Mouse (Mus musculus) hindbrain, embryonic 11.5 days (tissue): ENCODE measurements around the gene Ywhae. TPM values are rescaled to one million over a fixed set of nuclear protein-coding genes. Genes with fewer than 3 reads are reported as not detected.

Experiments used
- ATAC-seq: fragments of 200-750 bp; cut with Nextera tagmentation; 2 replicates; pipeline ENCODE4 v1.8.0; 2017; ENCODE audit warnings: mild to moderate bottlenecking, moderate TSS enrichment, moderate library complexity; ENCODE audit not compliant: low FRiP score
- DNase-seq: peaks from one replicate; pipeline ENCODE4 v3.0.0-alpha.2; 2015; ENCODE audit warnings: low spot score
- H3K27ac ChIP-seq: fragments of 300-500 bp; sonication (generic); 2 replicates; pipeline ENCODE4 v1.5.1; 2014; ENCODE audit warnings: mild to moderate bottlenecking, low read depth, low read length
- H3K27me3 ChIP-seq: fragments of 300-500 bp; sonication (generic); 2 replicates; pipeline ENCODE4 v1.6.1; 2014; ENCODE audit warnings: mild to moderate bottlenecking, low read length, moderate library complexity, mixed read lengths; ENCODE audit not compliant: control insufficient read depth, insufficient read depth
- H3K36me3 ChIP-seq: fragments of 300-500 bp; sonication (generic); 2 replicates; pipeline ENCODE4 v1.6.1; 2014; ENCODE audit warnings: mild to moderate bottlenecking, low read length, moderate library complexity, mixed read lengths; ENCODE audit not compliant: control insufficient read depth, insufficient read depth
- H3K4me1 ChIP-seq: fragments of 300-500 bp; sonication (generic); replicated peaks from 2 replicates; pipeline ENCODE4 v1.6.1; 2014; ENCODE audit warnings: low read length, mixed read lengths; ENCODE audit not compliant: control insufficient read depth, insufficient read depth
- H3K4me2 ChIP-seq: fragments of 300-500 bp; sonication (generic); replicated peaks from 2 replicates; pipeline ENCODE4 v1.6.1; 2014; ENCODE audit warnings: mild to moderate bottlenecking, low read depth, low read length
- H3K4me3 ChIP-seq: fragments of 300-500 bp; sonication (generic); 2 replicates; pipeline ENCODE4 v1.5.1; 2014; ENCODE audit warnings: low read depth, low read length
- H3K9ac ChIP-seq: fragments of 300-500 bp; sonication (generic); 2 replicates; pipeline ENCODE4 v1.6.1; 2014; ENCODE audit warnings: low read depth, low read length
- H3K9me3 ChIP-seq: fragments of 300-500 bp; sonication (generic); 2 replicates; pipeline ENCODE4 v1.6.1; 2016; ENCODE audit warnings: low read length; ENCODE audit not compliant: control insufficient read depth
- WGBS: fragments of 180-500 bp; shearing (Covaris S2); extraction: QIAGEN DNeasy Blood & Tissue Kit; methylation state at CpG from one replicate; pipeline ENCODE4 v1.1.7; 2014; 5-methylcytosine and 5-hydroxymethylcytosine counted together
- polyA plus RNA-seq: library from polyadenylated mRNA; unstranded; fragments of >200 nt; fragmentation: Nextera tagmentation; extraction: Ambion mirVana; gene quantifications from 2 replicates; pipeline ENCODE4 v1.2.1, GENCODE M21; 2014

The Ywhae gene
- polyA plus RNA-seq, 1 experiment from 2014 or later, result 1,626 TPM

DNA sequence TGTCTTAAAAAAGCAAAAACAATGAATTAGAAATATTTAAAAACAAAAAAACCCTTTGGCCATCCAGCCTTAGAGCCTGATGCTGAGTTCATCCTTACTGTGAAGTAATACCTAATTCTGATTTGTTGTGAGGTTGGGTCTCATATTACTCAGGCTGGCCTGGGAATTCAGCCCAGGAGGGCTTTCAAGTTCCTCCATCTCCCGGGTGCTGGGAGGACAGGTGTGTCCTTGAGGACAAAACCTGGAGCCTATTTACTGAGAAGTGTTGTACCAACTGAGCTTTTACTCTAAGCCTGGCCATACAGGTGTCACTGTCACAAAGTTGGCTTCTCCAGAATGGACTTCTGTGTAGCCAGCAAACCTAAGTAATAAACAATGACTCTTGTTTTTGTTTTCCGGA lies 34.3 kb downstream of the Ywhae start:
- H3K4me2 ChIP-seq, result no peak overlapping the region
- H3K4me1 ChIP-seq, result no peaks in the 10 kb centered on the region
- no peaks in the 10 kb centered on the region for H3K27me3 ChIP-seq
- H3K36me3 ChIP-seq, result 0 out of 2 replicates have a peak, but pooled peaks cover 2% of the 10 kb centered on the region
- no peak for ATAC-seq
- DNase-seq, result no peak
- H3K9me3 ChIP-seq, result no peaks in the 10 kb centered on the region
- H3K27ac ChIP-seq, result no peak overlapping the region
- WGBS, result 81% methylated on average over 2 of the region's 2 CpGs
- H3K4me3 ChIP-seq, result no peak overlapping the region
- H3K9ac ChIP-seq, result no peak overlapping the region

DNA sequence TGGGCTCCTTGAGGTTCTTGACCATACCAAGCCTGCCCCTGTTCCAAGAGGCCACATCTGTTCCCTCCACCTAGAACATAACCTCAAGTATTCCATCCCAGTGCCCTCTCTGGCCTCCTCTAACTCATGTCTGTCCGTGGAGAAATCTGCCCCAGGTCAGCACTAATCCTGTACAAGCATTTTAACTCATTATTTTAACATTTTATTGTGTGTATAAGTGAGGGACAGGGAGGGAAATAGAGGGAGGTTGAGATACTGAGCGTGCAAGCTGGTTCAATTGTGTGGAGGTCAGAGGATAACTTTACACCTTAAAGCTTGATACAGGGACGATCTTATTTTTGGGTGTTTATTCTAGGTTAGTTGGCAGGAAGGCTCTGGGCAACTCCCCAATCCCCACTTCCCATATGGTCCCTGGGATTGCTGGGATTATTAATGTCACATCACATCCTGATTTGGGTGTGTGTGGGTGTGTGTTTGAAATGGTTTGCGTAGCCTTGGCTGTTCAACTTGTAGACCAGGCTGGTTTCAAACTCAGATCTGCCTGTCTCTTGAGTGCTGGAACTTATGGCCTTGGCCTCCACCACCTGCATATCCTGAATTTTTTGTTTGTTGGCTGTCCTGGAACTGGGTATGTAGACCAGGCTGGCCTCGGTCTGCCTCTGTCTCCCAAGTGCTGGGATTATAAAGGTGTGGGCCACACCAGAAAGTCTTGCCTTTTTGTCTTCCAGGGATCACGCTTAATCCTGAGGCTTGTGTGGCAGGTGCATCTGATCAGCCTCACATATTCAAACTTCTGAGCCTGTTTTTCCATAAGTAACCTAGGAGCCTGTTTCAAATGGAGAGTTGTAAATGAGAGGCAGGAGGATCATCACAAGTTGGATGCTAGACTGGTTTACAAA lies 35.7 kb downstream of the Ywhae start:
- Histone ChIP-seq H3K27me3 (no peaks in the 10 kb centered on the region), H3K36me3 (0 out of 2 replicates have a peak, but pooled peaks cover 2% of the 10 kb centered on the region), H3K27ac (no peak overlapping the region), H3K4me3 (no peak overlapping the region), H3K9ac (no peak overlapping the region), H3K4me2 (no peak overlapping the region), H3K9me3 (no peaks in the 10 kb centered on the region), H3K4me1 (no peaks in the 10 kb centered on the region)
- ATAC-seq (no peak), DNase-seq (no peak)
- 63% methylated on average over 6 of the region's 6 CpGs for WGBS

DNA sequence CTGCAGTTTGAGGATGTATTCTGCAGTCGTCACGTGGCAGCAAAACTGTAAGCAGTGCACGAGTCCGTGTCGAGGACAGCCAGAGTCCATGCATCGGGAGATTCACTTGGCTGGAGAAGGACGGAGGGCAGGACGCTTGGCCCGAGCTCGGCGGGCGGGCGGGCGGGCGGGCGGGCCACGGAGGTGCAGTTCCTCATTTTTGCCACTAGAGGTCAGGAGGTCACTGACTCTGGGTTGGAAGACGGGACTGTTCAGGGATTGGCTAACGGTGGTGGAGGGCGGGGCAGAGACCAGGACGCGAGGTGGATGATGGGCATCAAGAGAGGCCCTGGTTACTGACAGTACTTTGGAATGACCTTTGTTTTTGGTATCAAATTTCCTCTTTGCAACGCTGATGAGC lies 36.5 kb downstream of the Ywhae start:
- H3K9me3 ChIP-seq, result no peaks in the 10 kb centered on the region
- no peaks in the 10 kb centered on the region for H3K4me1 ChIP-seq
- H3K27me3 ChIP-seq, result no peaks in the 10 kb centered on the region
- no peak overlapping the region for H3K4me2 ChIP-seq
- H3K9ac ChIP-seq, result no peak overlapping the region
- H3K4me3 ChIP-seq, result no peak overlapping the region
- peak; percentile 89 for DNase-seq
- H3K36me3 ChIP-seq, result 0 out of 2 replicates have a peak, but pooled peaks cover 2% of the 10 kb centered on the region
- H3K27ac ChIP-seq, result no peak overlapping the region
- peak; percentile 92 for ATAC-seq
- under 1% methylated on average over 23 of the region's 23 CpGs for WGBS

DNA sequence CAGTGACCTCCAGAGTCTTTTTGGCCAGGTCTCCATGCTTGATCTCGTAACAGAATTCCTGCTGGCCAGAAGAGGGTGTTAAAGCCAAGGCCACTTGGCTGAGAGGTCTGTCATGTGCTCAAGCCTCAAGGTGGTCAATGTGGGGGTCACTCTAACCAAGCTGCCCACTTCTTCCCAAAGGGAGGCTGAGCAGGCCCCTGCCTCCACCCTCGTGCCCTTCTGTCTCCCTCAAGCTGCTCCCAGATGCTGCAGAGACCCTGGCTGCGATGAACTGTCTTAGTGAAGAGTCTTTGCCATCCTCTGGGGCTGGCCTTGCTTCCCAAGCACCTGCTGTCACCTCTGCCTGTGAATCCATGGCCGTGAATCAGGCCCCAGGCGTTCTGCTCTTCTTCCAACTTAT lies 39.9 kb downstream of the Ywhae start:
- WGBS, result 72% methylated on average over 5 of the region's 5 CpGs
- Histone ChIP-seq H3K4me3 (no peak overlapping the region), H3K27ac (no peak overlapping the region), H3K9ac (no peak overlapping the region), H3K36me3 (no peaks in the 10 kb centered on the region), H3K4me1 (no peaks in the 10 kb centered on the region), H3K4me2 (no peak overlapping the region), H3K27me3 (no peaks in the 10 kb centered on the region), H3K9me3 (no peaks in the 10 kb centered on the region)
- ATAC-seq (no peak), DNase-seq (no peak)

DNA sequence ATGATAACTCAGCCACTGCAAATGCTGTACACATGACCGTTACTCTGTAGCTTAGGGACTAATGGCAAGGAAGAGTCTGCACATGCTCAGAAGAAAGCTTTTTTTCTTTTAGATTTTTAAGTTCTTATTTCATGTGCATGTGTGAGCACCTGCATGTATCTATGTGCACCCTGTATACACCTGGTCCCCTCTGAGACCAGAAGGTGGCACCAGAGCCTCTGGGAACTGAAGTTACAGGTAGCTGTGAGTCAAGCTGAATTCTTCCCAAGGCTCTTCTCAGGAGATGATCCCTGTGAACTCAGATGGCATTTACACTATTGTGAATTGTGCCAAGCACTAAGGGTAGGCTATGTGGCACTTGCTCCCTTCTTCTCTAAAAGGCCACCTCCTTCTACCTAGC lies 43.2 kb downstream of the Ywhae start:
- DNase-seq (no peak), ATAC-seq (no peak)
- H3K4me3 ChIP-seq, result no peak overlapping the region
- WGBS, result 94% methylated on average over 1 of the region's 1 CpGs
- H3K36me3 ChIP-seq, result no peaks in the 10 kb centered on the region
- no peaks in the 10 kb centered on the region for H3K4me1 ChIP-seq
- H3K27ac ChIP-seq, result no peak overlapping the region
- H3K4me2 ChIP-seq, result no peak overlapping the region
- H3K9me3 ChIP-seq, result no peaks in the 10 kb centered on the region
- H3K27me3 ChIP-seq, result no peaks in the 10 kb centered on the region
- no peak overlapping the region for H3K9ac ChIP-seq

DNA sequence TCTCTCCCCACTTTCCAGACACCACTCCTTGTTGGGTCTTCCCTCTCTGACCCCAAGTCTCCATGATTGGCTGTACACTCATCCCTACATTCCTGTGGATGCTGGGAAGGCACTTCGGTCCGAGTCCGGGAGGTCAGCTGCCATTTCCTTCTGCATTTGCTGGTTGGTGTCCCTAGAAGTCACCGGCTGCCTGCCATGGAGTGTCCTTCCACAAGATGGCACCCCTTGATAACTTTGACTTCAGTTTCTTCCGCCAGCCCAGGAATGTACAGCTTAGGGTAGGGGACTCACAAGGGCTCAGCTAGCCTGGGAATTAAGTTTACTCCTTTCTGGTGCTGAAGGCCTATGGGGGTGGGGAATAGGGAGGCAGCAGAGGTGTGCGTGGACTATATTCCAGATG lies 49.2 kb downstream of the Ywhae start:
- DNase-seq (peak; percentile 81), ATAC-seq (no peak)
- H3K4me2 ChIP-seq, result no peak overlapping the region
- WGBS, result 34% methylated on average over 6 of the region's 6 CpGs
- no peak overlapping the region for H3K4me3 ChIP-seq
- H3K27me3 ChIP-seq, result no peaks in the 10 kb centered on the region
- H3K27ac ChIP-seq, result no peak overlapping the region
- no peaks in the 10 kb centered on the region for H3K4me1 ChIP-seq
- no peaks in the 10 kb centered on the region for H3K9me3 ChIP-seq
- H3K9ac ChIP-seq, result no peak overlapping the region
- H3K36me3 ChIP-seq, result no peaks in the 10 kb centered on the region

DNA sequence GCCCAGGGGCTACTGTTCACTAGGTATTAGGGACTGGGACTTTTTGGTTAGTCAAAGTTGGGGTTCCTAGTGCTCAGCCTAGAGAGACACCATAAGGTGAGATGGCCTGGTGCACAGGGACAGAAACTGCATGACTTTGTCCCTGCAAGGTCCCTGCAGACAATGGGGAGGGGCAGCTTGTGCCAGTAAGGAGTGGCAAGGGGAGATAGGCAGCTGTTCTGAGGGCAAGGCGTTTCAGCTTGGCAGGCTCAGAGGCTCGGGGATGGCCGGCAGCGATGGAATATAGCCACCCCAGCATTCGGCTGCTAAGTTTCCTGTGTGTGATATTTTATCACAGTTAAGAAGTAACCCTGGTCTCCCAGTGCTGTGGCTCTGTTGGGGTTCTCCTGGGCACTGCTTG lies 51.1 kb downstream of the Ywhae start:
- no peaks in the 10 kb centered on the region for H3K27me3 ChIP-seq
- H3K9ac ChIP-seq, result no peak overlapping the region
- no peak overlapping the region for H3K4me3 ChIP-seq
- 82% methylated on average over 5 of the region's 5 CpGs for WGBS
- no peaks in the 10 kb centered on the region for H3K4me1 ChIP-seq
- DNase-seq (no peak), ATAC-seq (no peak)
- no peaks in the 10 kb centered on the region for H3K36me3 ChIP-seq
- no peaks in the 10 kb centered on the region for H3K9me3 ChIP-seq
- H3K4me2 ChIP-seq, result no peak overlapping the region
- no peak overlapping the region for H3K27ac ChIP-seq

DNA sequence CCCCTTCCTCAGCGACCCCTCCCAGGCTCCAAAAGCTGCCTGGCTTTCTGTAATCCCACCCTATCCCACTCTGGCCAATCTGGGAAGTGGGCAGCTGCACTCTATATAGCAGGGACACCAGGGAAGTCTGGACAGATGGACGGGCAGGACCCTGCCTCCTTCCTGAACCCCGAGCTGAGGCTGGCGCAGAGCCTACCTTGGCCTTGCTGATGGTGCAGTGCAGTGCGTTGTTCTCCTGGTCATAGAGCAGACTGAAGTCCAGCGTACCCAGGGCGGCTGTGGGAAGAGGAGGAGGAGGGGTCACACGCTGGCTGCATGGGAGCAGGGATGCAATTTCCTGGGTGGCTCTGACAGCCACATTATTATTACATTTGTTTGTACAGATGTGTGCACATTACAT lies 53.2 kb downstream of the Ywhae start:
- Histone ChIP-seq H3K4me3 (no peak overlapping the region), H3K36me3 (no peaks in the 10 kb centered on the region), H3K4me2 (no peak overlapping the region), H3K4me1 (no peaks in the 10 kb centered on the region), H3K27ac (no peak overlapping the region), H3K27me3 (no peaks in the 10 kb centered on the region), H3K9ac (no peak overlapping the region), H3K9me3 (no peaks in the 10 kb centered on the region)
- ATAC-seq (no peak), DNase-seq (no peak)
- WGBS, result 70% methylated on average over 8 of the region's 8 CpGs

DNA sequence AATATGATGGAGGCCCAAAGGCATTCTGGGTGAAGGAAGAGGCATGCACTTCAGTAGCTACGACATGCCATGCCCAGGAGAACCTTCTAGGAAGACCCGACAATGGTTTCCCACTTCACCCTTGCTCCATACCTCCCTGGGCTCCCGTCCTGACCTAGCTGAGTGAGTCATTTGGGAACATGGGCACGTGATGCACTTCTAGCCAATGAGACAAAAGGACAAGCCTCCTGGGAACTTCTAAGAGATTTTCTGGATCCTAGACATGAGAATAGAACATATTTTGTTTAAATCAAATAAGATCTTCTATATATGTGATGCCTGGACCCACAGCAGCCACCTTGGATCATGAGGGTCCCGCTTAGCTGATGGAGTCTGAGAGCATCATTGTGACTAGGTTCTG lies 59.9 kb downstream of the Ywhae start:
- Histone ChIP-seq H3K4me1 (peaks cover 4% of the 10 kb centered on the region; the same call in 1 of the 2 replicates), H3K9me3 (no peaks in the 10 kb centered on the region), H3K27ac (no peak overlapping the region), H3K36me3 (no peaks in the 10 kb centered on the region), H3K27me3 (peaks cover 41% of the 10 kb centered on the region), H3K9ac (no peak overlapping the region), H3K4me2 (no peak overlapping the region), H3K4me3 (no peak overlapping the region)
- 74% methylated on average over 5 of the region's 5 CpGs for WGBS
- DNase-seq, result no peak
- ATAC-seq, result no peak
